Mouse (Mus musculus) limb, embryonic 11.5 days (tissue): ENCODE data around the gene Rap1gds1. TPM values are rescaled to one million over a fixed set of nuclear protein-coding genes. Genes with fewer than 3 reads are reported as not detected.

Experiments used
- ATAC-seq: fragments of 200-750 bp; cut with Nextera tagmentation; 2 replicates; pipeline ENCODE4 v1.8.0; 2017; ENCODE audit warnings: low read depth; ENCODE audit not compliant: insufficient number of reproducible peaks, low FRiP score, low TSS enrichment
- DNase-seq: peaks from one replicate; pipeline ENCODE4 v3.0.0-alpha.2; 2015; ENCODE audit warnings: low spot score
- H3K27ac ChIP-seq: fragments of 300-500 bp; sonication (generic); replicated peaks from 2 replicates; pipeline ENCODE4 v1.5.1; 2014; ENCODE audit warnings: low read depth, mild to moderate bottlenecking, low read length
- H3K27me3 ChIP-seq: fragments of 300-500 bp; sonication (generic); 2 replicates; pipeline ENCODE4 v1.6.1; 2014; ENCODE audit warnings: mild to moderate bottlenecking, low read length, mixed read lengths; ENCODE audit not compliant: control insufficient read depth, insufficient read depth
- H3K36me3 ChIP-seq: fragments of 300-500 bp; sonication (generic); 2 replicates; pipeline ENCODE4 v1.6.1; 2014; ENCODE audit warnings: mild to moderate bottlenecking, low read length, moderate library complexity, mixed read lengths; ENCODE audit not compliant: control insufficient read depth, insufficient read depth
- H3K4me1 ChIP-seq: fragments of 300-500 bp; sonication (generic); 2 replicates; pipeline ENCODE4 v1.6.1; 2014; ENCODE audit warnings: low read length, mixed read lengths; ENCODE audit not compliant: control insufficient read depth, insufficient read depth
- H3K4me2 ChIP-seq: fragments of 300-500 bp; sonication (generic); 2 replicates; pipeline ENCODE4 v1.6.1; 2014; ENCODE audit warnings: low read depth, mild to moderate bottlenecking, moderate library complexity; ENCODE audit not compliant: severe bottlenecking
- H3K4me3 ChIP-seq: fragments of 300-500 bp; sonication (generic); 2 replicates; pipeline ENCODE4 v1.5.1; 2014; ENCODE audit warnings: low read depth, low read length
- H3K9ac ChIP-seq: fragments of 300-500 bp; sonication (generic); 2 replicates; pipeline ENCODE4 v1.6.1; 2014; ENCODE audit warnings: mild to moderate bottlenecking, low read length
- H3K9me3 ChIP-seq: fragments of 300-500 bp; sonication (generic); 2 replicates; pipeline ENCODE4 v1.6.1; 2016; ENCODE audit warnings: low read length; ENCODE audit not compliant: control insufficient read depth
- WGBS: fragments of 180-500 bp; shearing (Covaris S2); extraction: QIAGEN DNeasy Blood & Tissue Kit; methylation state at CpG from one replicate; pipeline ENCODE4 v1.1.7; 2014; 5-methylcytosine and 5-hydroxymethylcytosine counted together
- polyA plus RNA-seq: library from polyadenylated mRNA; unstranded; fragments of >200 nt; fragmentation: Nextera tagmentation; extraction: Ambion mirVana; gene quantifications from 2 replicates; pipeline ENCODE4 v1.2.1, GENCODE M21; 2014

The Rap1gds1 gene
- polyA plus RNA-seq, 1 experiment from 2014 or later = 53.5 TPM

DNA sequence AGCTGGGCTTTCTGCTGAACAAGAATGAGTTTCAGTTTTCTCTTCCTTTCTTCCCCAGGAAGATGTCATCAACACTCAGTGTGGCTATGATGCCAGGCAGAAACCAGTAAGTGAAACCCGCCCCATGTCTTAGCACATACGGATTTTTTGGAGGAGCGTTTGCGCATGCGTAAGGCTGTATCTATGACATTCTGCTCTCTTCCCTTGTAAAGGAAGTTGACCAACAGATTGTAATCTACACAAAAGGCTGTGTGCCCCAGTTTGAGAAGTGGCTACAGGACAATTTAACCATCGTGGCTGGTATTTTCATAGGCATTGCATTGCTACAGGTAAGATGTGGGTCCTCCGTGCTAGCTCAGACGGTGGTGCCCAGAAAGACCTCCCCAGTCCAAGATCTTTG, 176.9 kb downstream of the Rap1gds1 start:
- no peak overlapping the region for H3K9ac ChIP-seq
- 94% methylated on average over 8 of the region's 8 CpGs for WGBS
- no peak overlapping the region for H3K4me2 ChIP-seq
- peaks cover 3% of the 10 kb centered on the region; the same call in 1 of the 2 replicates for H3K4me1 ChIP-seq
- no peaks in the 10 kb centered on the region for H3K9me3 ChIP-seq
- H3K4me3 ChIP-seq = no peak overlapping the region
- H3K27me3 ChIP-seq = no peaks in the 10 kb centered on the region
- no peak overlapping the region for H3K27ac ChIP-seq
- no peak for DNase-seq
- H3K36me3 ChIP-seq = peaks cover 2% of the 10 kb centered on the region; the same call in 1 of the 2 replicates
- ATAC-seq = no peak

DNA sequence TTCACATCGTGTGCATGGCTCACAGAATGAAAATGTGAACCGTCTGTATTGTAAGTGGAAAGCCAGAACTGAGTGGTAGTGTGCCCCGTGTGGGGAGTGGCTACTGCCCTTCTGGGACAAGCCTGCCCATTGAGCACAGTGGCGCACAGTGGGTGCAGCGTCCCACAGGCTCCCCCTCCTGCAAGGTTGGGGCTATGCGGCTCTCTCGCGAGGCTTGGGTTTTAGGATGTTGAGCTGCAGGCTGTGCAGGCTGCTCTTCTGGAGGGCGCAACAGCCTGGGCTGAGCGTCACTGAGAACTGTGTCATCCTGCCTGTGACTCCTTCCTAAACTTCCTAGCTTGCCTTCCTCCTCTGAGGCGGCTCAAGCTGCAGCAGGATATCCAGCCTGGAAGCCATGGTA, 177.5 kb downstream of the Rap1gds1 start:
- Histone ChIP-seq H3K36me3 (peaks cover 2% of the 10 kb centered on the region; the same call in 1 of the 2 replicates), H3K27ac (no peak overlapping the region), H3K9ac (no peak overlapping the region), H3K4me2 (no peak overlapping the region), H3K4me1 (peaks cover 3% of the 10 kb centered on the region; the same call in 1 of the 2 replicates), H3K27me3 (no peaks in the 10 kb centered on the region), H3K9me3 (no peaks in the 10 kb centered on the region), H3K4me3 (no peak overlapping the region)
- no peak for DNase-seq
- no peak for ATAC-seq
- 81% methylated on average over 11 of the region's 11 CpGs for WGBS

DNA sequence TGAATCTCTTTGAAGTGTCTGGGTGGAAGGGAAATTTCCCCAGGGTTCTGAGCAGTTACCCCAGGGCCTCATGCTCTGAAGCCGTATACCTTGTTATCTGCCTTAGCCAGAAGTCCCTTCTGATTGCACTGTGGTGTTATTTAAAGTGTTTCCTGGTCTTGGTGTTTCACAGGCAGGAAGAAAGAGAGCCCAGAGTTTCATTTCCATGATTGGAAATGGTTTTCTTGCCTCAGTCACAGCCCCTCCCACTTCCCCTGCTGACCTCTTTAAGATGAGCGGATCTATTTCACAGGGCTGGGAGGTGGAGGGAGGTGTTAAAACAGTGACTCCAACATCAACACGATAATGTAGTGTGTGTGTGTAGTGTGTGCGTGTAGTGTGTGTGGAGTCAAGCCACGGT, 181.5 kb downstream of the Rap1gds1 start:
- no peak overlapping the region for H3K9ac ChIP-seq
- H3K4me3 ChIP-seq = no peak overlapping the region
- 35% methylated on average over 5 of the region's 5 CpGs for WGBS
- H3K36me3 ChIP-seq = peaks cover 2% of the 10 kb centered on the region; the same call in 1 of the 2 replicates
- ATAC-seq (no peak), DNase-seq (no peak)
- H3K27ac ChIP-seq = no peak overlapping the region
- no peaks in the 10 kb centered on the region for H3K9me3 ChIP-seq
- H3K27me3 ChIP-seq = no peaks in the 10 kb centered on the region
- H3K4me1 ChIP-seq = peaks cover 3% of the 10 kb centered on the region; the same call in 1 of the 2 replicates
- no peak overlapping the region for H3K4me2 ChIP-seq

- H3K4me1 ChIP-seq = peaks cover 3% of the 10 kb centered on the region; the same call in 1 of the 2 replicates
- no peaks in the 10 kb centered on the region for H3K27me3 ChIP-seq
- H3K27ac ChIP-seq = no peak overlapping the region
- WGBS = 87% methylated on average over 10 of the region's 10 CpGs
- H3K36me3 ChIP-seq = no peaks in the 10 kb centered on the region
- DNase-seq (no peak), ATAC-seq (no peak)
- H3K4me3 ChIP-seq = no peak overlapping the region
- no peak overlapping the region for H3K4me2 ChIP-seq
- H3K9ac ChIP-seq = no peak overlapping the region
- H3K9me3 ChIP-seq = no peaks in the 10 kb centered on the region
Measured at GRCm38 (mm10) chr3:138889769-138890295, 185.2 kb downstream of the Rap1gds1 start.

DNA sequence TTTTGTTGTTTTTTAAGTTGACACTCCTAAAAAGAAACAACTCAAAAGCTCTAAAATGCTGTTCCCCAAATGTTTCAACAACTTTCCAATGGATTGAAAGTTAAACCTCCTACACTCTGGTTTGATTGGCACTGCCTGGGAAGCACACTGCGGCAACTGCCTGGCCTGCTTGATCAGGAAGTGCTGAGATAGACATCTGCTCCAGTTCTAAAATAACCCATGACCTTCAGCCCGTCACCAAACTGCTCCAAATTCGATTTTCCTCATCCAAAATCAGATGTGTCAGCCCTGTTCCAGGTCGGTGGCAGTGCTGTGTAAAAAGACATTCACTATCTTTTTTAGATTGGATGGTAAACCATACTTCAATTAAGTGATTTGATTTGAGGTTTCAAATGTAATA, 185.8 kb downstream of the Rap1gds1 start:
- Histone ChIP-seq H3K36me3 (no peaks in the 10 kb centered on the region), H3K4me2 (no peak overlapping the region), H3K27me3 (no peaks in the 10 kb centered on the region), H3K9me3 (no peaks in the 10 kb centered on the region), H3K4me3 (no peak overlapping the region), H3K4me1 (peaks cover 3% of the 10 kb centered on the region; the same call in 1 of the 2 replicates), H3K27ac (no peak overlapping the region), H3K9ac (no peak overlapping the region)
- DNase-seq (no peak), ATAC-seq (no peak)
- 70% methylated on average over 4 of the region's 4 CpGs for WGBS

DNA sequence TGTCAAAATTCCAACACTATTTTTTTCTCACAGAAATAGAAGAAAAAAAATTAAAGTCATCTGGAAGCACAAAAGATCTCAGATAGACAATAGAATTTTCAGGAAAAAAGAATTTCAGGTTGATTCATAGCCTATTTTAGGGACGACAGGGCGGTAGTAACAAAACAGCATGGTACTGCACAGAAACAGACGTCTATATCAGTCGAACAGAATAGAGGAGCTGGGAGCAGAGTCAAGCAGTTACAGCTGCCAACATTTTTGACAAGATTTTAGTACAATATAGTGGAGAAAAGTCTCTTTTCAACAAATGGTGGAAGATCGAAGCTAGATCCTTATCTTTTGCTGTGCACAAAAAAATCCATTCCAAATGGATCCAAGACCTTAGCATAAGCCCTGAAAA, 188.9 kb downstream of the Rap1gds1 start:
- H3K9me3 ChIP-seq = no peaks in the 10 kb centered on the region
- H3K4me2 ChIP-seq = no peak overlapping the region
- no peak overlapping the region for H3K9ac ChIP-seq
- H3K36me3 ChIP-seq = no peaks in the 10 kb centered on the region
- no peak for ATAC-seq
- H3K4me3 ChIP-seq = no peak overlapping the region
- no peak for DNase-seq
- H3K4me1 ChIP-seq = no peaks in the 10 kb centered on the region
- H3K27ac ChIP-seq = no peak overlapping the region
- 91% methylated on average over 5 of the region's 5 CpGs for WGBS
- H3K27me3 ChIP-seq = no peaks in the 10 kb centered on the region

DNA sequence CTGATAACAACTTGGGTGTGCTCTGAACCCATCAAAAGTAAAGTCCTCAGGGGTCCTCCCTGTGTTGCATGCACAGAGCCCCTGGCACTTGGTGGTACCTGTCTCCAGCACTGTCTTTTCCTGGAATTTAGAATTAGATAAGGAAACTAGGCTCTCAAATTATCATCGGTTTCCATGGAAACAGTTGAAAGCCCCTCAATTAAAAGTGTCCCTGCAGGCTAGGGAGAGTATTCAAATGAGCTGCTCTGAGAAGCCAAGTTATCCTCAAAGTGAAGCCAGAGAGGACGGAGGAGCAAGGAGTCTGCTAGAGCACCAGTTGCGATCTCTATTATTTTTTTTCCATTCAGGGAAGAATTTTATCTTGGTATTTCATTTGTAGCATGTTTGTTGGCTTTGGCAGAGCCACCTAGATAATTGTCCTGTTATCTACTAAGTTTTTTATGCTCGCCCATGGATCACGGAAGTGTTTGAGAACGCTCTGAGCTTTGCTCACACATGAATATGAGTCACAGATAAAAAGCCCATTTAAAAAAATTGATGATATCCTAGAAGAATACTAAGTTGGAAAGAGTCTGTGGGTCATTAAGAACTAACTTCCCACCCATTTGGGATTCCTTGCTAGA, 193.2 kb downstream of the Rap1gds1 start:
- H3K27me3 ChIP-seq = no peaks in the 10 kb centered on the region
- no peaks in the 10 kb centered on the region for H3K4me1 ChIP-seq
- H3K9me3 ChIP-seq = no peaks in the 10 kb centered on the region
- WGBS = 93% methylated on average over 6 of the region's 6 CpGs
- H3K36me3 ChIP-seq = no peaks in the 10 kb centered on the region
- ATAC-seq = no peak
- no peak for DNase-seq
- H3K4me2 ChIP-seq = no peak overlapping the region
- H3K4me3 ChIP-seq = no peak overlapping the region
- H3K9ac ChIP-seq = no peak overlapping the region
- H3K27ac ChIP-seq = no peak overlapping the region

GRCm38 (mm10) chr3:138880999-138881724, 193.8 kb downstream of the Rap1gds1 start:
- DNase-seq = no peak
- H3K9ac ChIP-seq = no peak overlapping the region
- no peak for ATAC-seq
- no peak overlapping the region for H3K4me2 ChIP-seq
- no peaks in the 10 kb centered on the region for H3K27me3 ChIP-seq
- H3K4me1 ChIP-seq = no peaks in the 10 kb centered on the region
- WGBS = 89% methylated on average over 11 of the region's 11 CpGs
- no peaks in the 10 kb centered on the region for H3K36me3 ChIP-seq
- H3K4me3 ChIP-seq = no peak overlapping the region
- H3K27ac ChIP-seq = no peak overlapping the region
- H3K9me3 ChIP-seq = no peaks in the 10 kb centered on the region
